Mouse (Mus musculus): ENCODE measurements around the gene Sertad3. TPM values are rescaled to one million over a fixed set of nuclear protein-coding genes. Genes with fewer than 3 reads are reported as not detected.

Sertad3 gene
- 10 to 100 TPM in 5 of 26 experiments, 1 to 10 TPM in 16, under 1 TPM in 2, not detected in 3; 0.73 to 15.2 (median 5.4) TPM for total RNA-seq (2018; cell fraction: chromatin; rRNA removed)
- 10 to 100 TPM in 20 of 26 experiments, 1 to 10 TPM in 6; 1.5 to 25.1 (median 15.3) TPM for total RNA-seq (2018; cell fraction: cytosol; rRNA removed)
- total RNA-seq (2018; cell fraction: nucleus; rRNA removed) = 10 to 100 TPM in 12 of 26 experiments, 1 to 10 TPM in 14; 1.6 to 37.4 (median 9.6) TPM
- polyA plus RNA-seq (2018) = 9.9 to 24.4 TPM (median 12.1 TPM) in 3 replicates

GRCm38 (mm10) chr7:27473156-27473834 lies at the start of gene Sertad3:
Gene Sertad3, plus strand, starts transcription at chr7:27473768.
- under 1% methylated on average over 31 of the region's 36 CpGs for WGBS (ENCODE audit: missing documents)
- Histone ChIP-seq H3K4me3 (ENCODE audit: inconsistent target) (peak within 1 kb of the TSS; percentile 96), H3K79me2 (ENCODE audit: inconsistent target) (peaks cover 24% of the 10 kb centered on the region), H3K36me3 (ENCODE audit: inconsistent target) (peaks cover 13% of the 10 kb centered on the region), H3K27ac (peak within 1 kb of the TSS; percentile 78)

DNA sequence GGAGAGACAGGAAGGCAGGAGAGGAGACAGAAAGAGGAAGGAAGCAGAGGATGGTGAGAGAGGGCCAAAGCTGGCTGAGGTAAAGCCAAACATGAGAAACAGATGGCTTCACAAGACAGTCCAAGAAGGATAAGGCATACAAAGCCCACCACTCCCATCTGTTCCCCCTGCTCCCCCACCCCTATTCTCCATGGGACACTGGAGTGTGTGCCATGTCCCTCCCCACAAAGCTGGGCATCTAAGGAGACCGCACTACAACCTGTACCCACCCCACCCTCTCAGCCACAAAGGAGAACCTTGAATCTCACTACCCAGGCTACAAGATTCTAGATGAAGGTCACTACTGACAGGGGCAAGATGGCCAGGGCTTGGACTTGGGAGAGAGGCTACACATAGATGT lies 46.2 kb upstream of the Sertad3 start:
- no peak overlapping the region for H3K27ac ChIP-seq
- no peak overlapping the region for H3K4me3 ChIP-seq (ENCODE audit: inconsistent target)
- no peaks in the 10 kb centered on the region for H3K36me3 ChIP-seq (ENCODE audit: inconsistent target)
- no peaks in the 10 kb centered on the region for H3K79me2 ChIP-seq (ENCODE audit: inconsistent target)
- WGBS (ENCODE audit: missing documents) = 88% methylated on average over 1 of the region's 1 CpGs

- H3K36me3 ChIP-seq (ENCODE audit: inconsistent target) = no peaks in the 10 kb centered on the region
- H3K79me2 ChIP-seq (ENCODE audit: inconsistent target) = no peaks in the 10 kb centered on the region
- no peak overlapping the region for H3K4me3 ChIP-seq (ENCODE audit: inconsistent target)
- WGBS (ENCODE audit: missing documents) = 90% methylated on average over 11 of the region's 11 CpGs
- H3K27ac ChIP-seq = no peak overlapping the region
Measured at GRCm38 (mm10) chr7:27428002-27428401, 45.6 kb upstream of the Sertad3 start.

GRCm38 (mm10) chr7:27429135-27429534 lies 44.4 kb upstream of the Sertad3 start:
- H3K36me3 ChIP-seq (ENCODE audit: inconsistent target) = no peaks in the 10 kb centered on the region
- no peak overlapping the region for H3K4me3 ChIP-seq (ENCODE audit: inconsistent target)
- WGBS (ENCODE audit: missing documents) = 58% methylated on average over 2 of the region's 2 CpGs
- no peak overlapping the region for H3K27ac ChIP-seq
- H3K79me2 ChIP-seq (ENCODE audit: inconsistent target) = no peaks in the 10 kb centered on the region

DNA sequence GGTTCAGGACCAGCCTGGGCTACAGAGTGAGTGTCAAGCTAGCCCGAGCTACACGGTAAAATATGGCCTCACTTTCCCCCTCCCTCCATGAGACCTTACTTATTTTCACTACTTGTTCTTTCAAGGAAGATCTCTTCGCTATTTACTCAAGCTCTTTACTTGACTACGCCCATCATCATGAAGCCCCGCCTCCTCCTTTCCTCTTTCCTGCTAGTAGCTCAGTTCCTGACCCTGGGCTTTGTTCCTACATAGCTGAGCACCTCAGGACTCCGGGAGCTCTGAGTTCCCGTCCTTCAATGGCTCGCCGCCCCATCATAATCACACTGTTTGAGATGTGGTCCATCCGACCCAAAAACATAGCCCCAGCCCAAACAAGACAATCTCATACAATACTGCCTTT lies 40.2 kb upstream of the Sertad3 start:
- Histone ChIP-seq H3K4me3 (ENCODE audit: inconsistent target) (no peak overlapping the region), H3K79me2 (ENCODE audit: inconsistent target) (no peaks in the 10 kb centered on the region), H3K27ac (no peak overlapping the region), H3K36me3 (ENCODE audit: inconsistent target) (no peaks in the 10 kb centered on the region)
- 33% methylated on average over 10 of the region's 10 CpGs for WGBS (ENCODE audit: missing documents)

- 16% methylated on average over 10 of the region's 10 CpGs for WGBS (ENCODE audit: missing documents)
- Histone ChIP-seq H3K36me3 (ENCODE audit: inconsistent target) (no peaks in the 10 kb centered on the region), H3K27ac (no peak overlapping the region), H3K79me2 (ENCODE audit: inconsistent target) (no peaks in the 10 kb centered on the region), H3K4me3 (ENCODE audit: inconsistent target) (no peak overlapping the region)
Measured at GRCm38 (mm10) chr7:27433794-27434193, 39.8 kb upstream of the Sertad3 start.

DNA sequence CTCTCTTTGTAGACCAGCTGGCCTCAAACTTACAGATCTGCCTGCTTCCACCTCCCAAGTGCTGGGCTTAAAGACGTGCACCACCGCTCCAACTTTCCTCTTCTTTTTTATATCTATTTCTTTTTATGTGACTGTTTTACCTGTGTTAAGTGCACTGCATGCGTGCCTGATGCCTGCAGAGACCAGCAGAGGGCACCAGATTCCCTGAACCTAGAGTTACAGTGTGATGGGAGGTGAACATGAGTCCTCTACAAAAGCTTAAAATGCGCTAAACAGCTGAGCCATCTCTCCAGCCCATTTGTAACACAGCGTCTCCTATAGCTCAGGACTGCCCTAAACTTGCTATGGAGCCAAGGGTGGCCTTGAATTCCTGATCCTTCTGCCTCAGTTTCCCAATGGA lies 36.0 kb upstream of the Sertad3 start:
- H3K36me3 ChIP-seq (ENCODE audit: inconsistent target) = no peaks in the 10 kb centered on the region
- no peaks in the 10 kb centered on the region for H3K79me2 ChIP-seq (ENCODE audit: inconsistent target)
- no peak overlapping the region for H3K27ac ChIP-seq
- H3K4me3 ChIP-seq (ENCODE audit: inconsistent target) = no peak overlapping the region
- 73% methylated on average over 5 of the region's 5 CpGs for WGBS (ENCODE audit: missing documents)

DNA sequence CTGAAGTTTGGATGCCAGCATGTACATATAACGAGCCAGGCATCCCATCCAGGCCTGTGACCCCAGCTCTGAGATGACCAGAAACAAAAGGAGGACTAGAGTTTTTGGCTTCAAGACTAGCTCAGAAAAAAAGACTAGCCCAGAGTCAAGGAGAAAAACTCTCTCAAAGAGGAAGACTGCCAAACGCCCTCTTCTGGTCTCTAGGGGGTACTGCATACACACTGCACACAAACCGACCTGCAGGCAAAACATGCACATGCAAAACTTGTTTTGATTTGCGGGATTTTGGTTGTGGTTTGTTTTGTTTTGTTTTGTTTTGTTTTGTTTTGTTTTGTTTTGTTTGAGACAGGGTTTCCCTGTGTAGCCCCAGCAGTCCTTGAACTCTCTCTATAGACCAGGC lies 33.6 kb upstream of the Sertad3 start:
- Histone ChIP-seq H3K36me3 (ENCODE audit: inconsistent target) (no peaks in the 10 kb centered on the region), H3K4me3 (ENCODE audit: inconsistent target) (no peak overlapping the region), H3K79me2 (ENCODE audit: inconsistent target) (no peaks in the 10 kb centered on the region), H3K27ac (no peak overlapping the region)
- 84% methylated on average over 4 of the region's 4 CpGs for WGBS (ENCODE audit: missing documents)

GRCm38 (mm10) chr7:27446051-27446450 lies 27.5 kb upstream of the Sertad3 start:
- no peak overlapping the region for H3K4me3 ChIP-seq (ENCODE audit: inconsistent target)
- 24% methylated on average over 18 of the region's 18 CpGs for WGBS (ENCODE audit: missing documents)
- H3K79me2 ChIP-seq (ENCODE audit: inconsistent target) = peaks cover 30% of the 10 kb centered on the region
- no peak overlapping the region for H3K27ac ChIP-seq
- H3K36me3 ChIP-seq (ENCODE audit: inconsistent target) = no peaks in the 10 kb centered on the region

GRCm38 (mm10) chr7:27446521-27447418 lies 26.8 kb upstream of the Sertad3 start:
- H3K4me3 ChIP-seq (ENCODE audit: inconsistent target) = no peak overlapping the region; the same call in 1 of the 2 replicates
- H3K79me2 ChIP-seq (ENCODE audit: inconsistent target) = peaks cover 35% of the 10 kb centered on the region
- 13% methylated on average over 37 of the region's 53 CpGs for WGBS (ENCODE audit: missing documents)
- H3K36me3 ChIP-seq (ENCODE audit: inconsistent target) = no peaks in the 10 kb centered on the region
- H3K27ac ChIP-seq = no peak overlapping the region

DNA sequence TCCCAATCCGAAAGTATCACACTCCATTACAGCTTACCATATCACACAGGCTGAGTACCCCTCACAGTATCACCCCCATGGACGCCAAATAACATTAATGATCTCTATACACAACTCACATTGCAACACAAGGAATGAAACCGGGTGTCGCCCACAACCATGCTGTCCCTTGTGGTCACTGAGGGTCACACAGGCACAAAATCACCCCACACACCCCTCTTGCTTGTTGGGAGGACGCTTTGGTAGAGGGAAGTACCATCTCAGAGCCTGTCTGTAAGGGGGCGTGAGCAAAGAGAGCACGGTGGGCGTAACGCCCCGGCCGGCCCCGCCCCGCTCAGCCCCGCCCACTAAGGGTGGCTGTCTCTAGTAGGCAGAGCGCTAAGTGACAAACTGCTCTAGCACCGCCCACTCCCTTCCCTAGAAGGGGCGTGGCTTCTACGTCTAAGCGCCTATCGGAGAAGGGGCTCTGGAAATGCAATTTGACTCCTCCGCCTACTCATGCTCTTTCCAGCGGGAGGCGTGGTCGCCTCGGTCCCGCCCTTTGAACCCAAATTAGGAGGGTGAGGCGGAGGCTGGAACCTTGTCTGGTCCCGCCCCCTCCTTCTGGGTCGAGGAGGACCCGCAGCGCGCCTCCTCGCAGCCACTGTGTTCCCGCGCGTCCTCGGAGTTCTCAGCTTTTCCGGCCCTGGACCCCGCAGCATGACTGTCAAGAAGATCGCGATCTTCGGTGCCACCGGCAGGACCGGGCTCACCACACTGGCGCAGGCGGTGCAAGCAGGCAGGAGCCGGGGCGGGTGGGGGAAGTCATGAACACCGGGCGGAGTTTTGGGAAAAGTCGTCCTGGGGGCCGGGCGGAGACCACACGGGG lies 25.9 kb upstream of the Sertad3 start, which contains the start of the genes Sptbn4 and Blvrb:
Gene Sptbn4, minus strand, starts transcription at position 268 of the 868 bp plus-strand sequence.
Gene Blvrb, plus strand, starts transcription at position 560 of the 868 bp plus-strand sequence.
- Histone ChIP-seq H3K27ac (peak within 1 kb of the TSS; percentile 95), H3K4me3 (ENCODE audit: inconsistent target) (peak within 1 kb of the TSS; percentile 74), H3K36me3 (ENCODE audit: inconsistent target) (no peaks in the 10 kb centered on the region), H3K79me2 (ENCODE audit: inconsistent target) (peaks cover 44% of the 10 kb centered on the region)
- 1% methylated on average over 54 of the region's 54 CpGs for WGBS (ENCODE audit: missing documents)

DNA sequence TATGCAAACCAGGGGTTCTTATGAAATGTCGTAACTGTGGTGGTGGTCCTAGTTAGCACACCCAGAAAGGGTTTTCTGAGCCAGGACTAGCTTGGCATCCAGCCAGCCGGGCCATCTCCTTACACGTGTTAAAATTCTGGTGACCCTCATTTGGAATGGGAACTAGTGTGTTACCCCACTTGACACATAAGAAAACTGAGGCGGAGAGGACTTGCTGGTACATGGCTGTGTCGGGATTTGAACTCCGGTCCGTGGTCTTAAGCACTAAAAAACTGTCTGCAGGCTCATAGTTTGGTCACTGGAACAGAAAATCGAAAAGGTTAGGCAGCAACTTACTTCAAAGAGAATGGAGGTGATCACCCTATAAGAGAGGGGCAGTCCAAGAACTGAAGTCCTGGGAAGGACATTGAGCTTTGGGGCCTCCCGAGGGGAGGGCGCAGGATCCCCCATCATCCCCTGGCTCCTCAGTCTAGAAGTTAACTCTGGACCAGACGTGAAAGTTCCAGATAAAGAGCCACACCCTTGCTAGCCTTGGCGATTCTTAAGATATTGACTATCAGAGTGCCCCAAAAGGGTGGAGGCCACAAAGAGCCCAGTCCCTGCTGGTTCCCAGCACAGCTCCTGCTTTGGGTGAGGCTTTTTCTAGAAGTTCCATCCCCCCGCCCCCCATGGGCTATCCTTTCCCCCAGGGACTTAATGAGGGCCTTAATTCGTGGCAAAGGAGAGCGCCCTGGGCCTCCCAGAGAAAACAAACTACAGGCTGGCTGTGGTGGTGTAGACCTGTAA lies 25.0 kb upstream of the Sertad3 start:
- peak overlapping the region; percentile 95 for H3K27ac ChIP-seq
- 54% methylated on average over 15 of the region's 15 CpGs for WGBS (ENCODE audit: missing documents)

GRCm38 (mm10) chr7:27449256-27449862 lies 24.2 kb upstream of the Sertad3 start:
- WGBS (ENCODE audit: missing documents) = 51% methylated on average over 10 of the region's 10 CpGs
- Histone ChIP-seq H3K36me3 (ENCODE audit: inconsistent target) (no peaks in the 10 kb centered on the region), H3K27ac (peak overlapping the region; percentile 95), H3K4me3 (ENCODE audit: inconsistent target) (peak overlapping the region; percentile 74), H3K79me2 (ENCODE audit: inconsistent target) (peaks cover 61% of the 10 kb centered on the region)

More for the DNA sequence above, 25.0 kb upstream of the Sertad3 start:
- Histone ChIP-seq H3K36me3 (ENCODE audit: inconsistent target) (no peaks in the 10 kb centered on the region), H3K4me3 (ENCODE audit: inconsistent target) (peak overlapping the region; percentile 74), H3K79me2 (ENCODE audit: inconsistent target) (peaks cover 53% of the 10 kb centered on the region)
